Mouse (Mus musculus): Measurements from ENCODE around the gene Il17c.

GRCm38 (mm10) chr8:122428163-122428562 lies 6.3 kb downstream of the Il17c start:
- TF ChIP-seq CTCF (IDR thresholded peaks at IDR 0.05; ENCODE audit: control insufficient read depth, insufficient read depth, insufficient read length) (no peak), MYOD1 (IDR thresholded peaks at IDR 0.05; ENCODE audit: control insufficient read depth, insufficient read length, low read depth) (no peak), FOSL1 (IDR thresholded peaks at IDR 0.05; ENCODE audit: insufficient read depth, low read length, poor library complexity, severe bottlenecking) (no peak), USF1 (IDR thresholded peaks at IDR 0.05; ENCODE audit: low read depth) (no peak), MAX (IDR thresholded peaks at IDR 0.05) (no peak), MYOG (IDR thresholded peaks at IDR 0.05; ENCODE audit: control insufficient read depth, extremely low read depth, insufficient read length) (no peak)

Data from C2C12 (cell line).